Mouse (Mus musculus) embryonic facial prominence, embryonic 13.5 days (tissue): Measurements from ENCODE around the gene Atp6v1fnb. TPM values are rescaled to one million over a fixed set of nuclear protein-coding genes. Genes with fewer than 3 reads are reported as not detected.

Experiments used
- ATAC-seq: fragments of 200-750 bp; cut with Nextera tagmentation; 2 replicates; pipeline ENCODE4 v1.8.0; 2017; ENCODE audit warnings: low read depth; ENCODE audit not compliant: insufficient number of reproducible peaks, insufficient read depth, low FRiP score, low TSS enrichment
- H3K27ac ChIP-seq: fragments of 300-500 bp; sonication (generic); 2 replicates; pipeline ENCODE4 v1.5.1; 2015; ENCODE audit warnings: moderate library complexity, mild to moderate bottlenecking, inconsistent platforms
- H3K27me3 ChIP-seq: fragments of 300-500 bp; sonication (generic); 2 replicates; pipeline ENCODE4 v1.6.1; 2015; ENCODE audit warnings: mild to moderate bottlenecking, inconsistent platforms
- H3K36me3 ChIP-seq: fragments of 300-500 bp; sonication (generic); 2 replicates; pipeline ENCODE4 v1.6.1; 2015; ENCODE audit warnings: mild to moderate bottlenecking, inconsistent platforms
- H3K4me1 ChIP-seq: fragments of 300-500 bp; sonication (generic); 2 replicates; pipeline ENCODE4 v1.6.1; 2015; ENCODE audit warnings: inconsistent platforms
- H3K4me2 ChIP-seq: fragments of 300-500 bp; sonication (generic); 2 replicates; pipeline ENCODE4 v1.6.1; 2015; ENCODE audit warnings: moderate library complexity, mild to moderate bottlenecking, inconsistent platforms
- H3K4me3 ChIP-seq: fragments of 300-500 bp; sonication (generic); 2 replicates; pipeline ENCODE4 v1.5.1; 2015; ENCODE audit warnings: mild to moderate bottlenecking, inconsistent platforms
- H3K9ac ChIP-seq: fragments of 300-500 bp; sonication (generic); 2 replicates; pipeline ENCODE4 v1.6.1; 2015; ENCODE audit warnings: mild to moderate bottlenecking, inconsistent platforms
- H3K9me3 ChIP-seq: fragments of 300-500 bp; sonication (generic); 2 replicates; pipeline ENCODE4 v1.6.1; 2016; ENCODE audit warnings: inconsistent platforms
- WGBS: fragments of 180-500 bp; shearing (Covaris S2); methylation state at CpG from one replicate; pipeline ENCODE4 v1.1.7; 2015; ENCODE audit warnings: mixed read lengths; 5-methylcytosine and 5-hydroxymethylcytosine counted together
- polyA plus RNA-seq: library from polyadenylated mRNA; unstranded; fragments of >200 nt; fragmentation: Nextera tagmentation; extraction: Ambion mirVana; gene quantifications from 2 replicates; pipeline ENCODE4 v1.2.1, GENCODE M21; 2015

Atp6v1fnb gene
- polyA plus RNA-seq, 1 experiment from 2014 or later: 0.32 TPM

DNA sequence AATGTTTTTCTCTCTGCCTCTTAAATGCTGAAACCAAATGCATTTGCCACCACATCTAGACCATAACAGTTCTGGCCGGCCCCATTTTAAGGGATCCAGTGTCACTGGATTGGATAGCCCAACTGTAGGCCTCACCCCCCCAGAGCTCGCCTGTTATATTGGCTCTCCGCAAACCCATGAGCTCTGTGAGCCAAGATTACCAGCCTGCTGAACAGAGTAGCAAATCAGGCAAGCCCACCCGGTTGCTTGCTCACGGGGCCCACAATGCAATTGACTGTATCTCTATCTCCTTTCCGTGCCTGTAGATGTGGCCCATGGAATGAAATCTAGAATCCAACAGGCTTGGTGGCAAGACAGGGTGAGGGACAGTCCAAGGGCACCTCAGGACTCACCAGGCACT, 29.6 kb downstream of the Atp6v1fnb start:
- peaks cover 29% of the 10 kb centered on the region for H3K27me3 ChIP-seq
- ATAC-seq: no peak
- peaks cover 7% of the 10 kb centered on the region for H3K4me1 ChIP-seq
- no peak overlapping the region for H3K4me3 ChIP-seq
- peaks cover 65% of the 10 kb centered on the region for H3K36me3 ChIP-seq
- no peaks in the 10 kb centered on the region for H3K9me3 ChIP-seq
- H3K27ac ChIP-seq: no peak overlapping the region
- H3K4me2 ChIP-seq: no peak overlapping the region
- H3K9ac ChIP-seq: no peak overlapping the region
- WGBS: 92% methylated on average over 6 of the region's 6 CpGs

DNA sequence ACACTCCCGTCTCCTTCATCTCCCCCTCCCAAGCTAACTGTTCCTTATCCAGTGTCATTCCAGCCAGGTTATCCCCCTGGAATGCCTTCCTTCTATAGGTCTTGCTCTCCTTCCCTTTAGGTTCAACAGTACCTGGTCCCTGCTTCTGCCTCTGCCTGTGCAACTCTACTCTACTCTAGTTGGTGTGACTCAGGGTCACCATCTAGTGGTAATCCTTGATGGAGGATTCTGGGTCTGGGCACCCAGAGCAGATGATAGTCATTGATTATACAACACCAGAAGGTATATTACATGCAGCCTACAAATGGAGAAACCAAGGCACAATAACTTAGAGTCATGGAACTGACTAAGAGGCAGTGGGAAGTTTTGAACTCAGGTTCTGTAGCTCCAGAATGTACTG, 30.4 kb downstream of the Atp6v1fnb start:
- peaks cover 21% of the 10 kb centered on the region for H3K27me3 ChIP-seq
- ATAC-seq: no peak
- no peaks in the 10 kb centered on the region for H3K9me3 ChIP-seq
- no peak overlapping the region for H3K4me2 ChIP-seq
- 90% methylated on average over 1 of the region's 1 CpGs for WGBS
- no peak overlapping the region for H3K9ac ChIP-seq
- peaks cover 58% of the 10 kb centered on the region for H3K36me3 ChIP-seq
- H3K27ac ChIP-seq: no peak overlapping the region
- peaks cover 14% of the 10 kb centered on the region for H3K4me1 ChIP-seq
- H3K4me3 ChIP-seq: no peak overlapping the region

DNA sequence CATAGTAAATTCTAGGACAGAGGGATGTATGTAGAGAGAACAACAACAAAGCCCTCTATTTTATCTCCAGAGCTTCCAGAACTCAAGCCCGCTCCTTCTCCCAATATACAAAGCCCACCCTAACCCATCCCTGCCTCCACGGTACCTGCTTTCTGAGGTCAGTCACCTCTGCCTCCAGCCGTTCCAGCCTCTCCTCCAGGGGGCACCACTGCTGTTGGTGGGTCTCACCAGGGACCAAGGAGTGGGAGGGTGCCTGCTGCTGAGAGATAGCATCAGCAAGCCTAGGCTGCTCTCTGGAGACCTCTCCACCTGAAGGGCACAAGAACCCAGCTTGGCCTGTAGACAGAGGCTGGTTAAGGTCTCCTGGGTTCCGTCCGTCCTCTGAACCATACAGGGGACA, 34.3 kb downstream of the Atp6v1fnb start:
- H3K9me3 ChIP-seq: no peaks in the 10 kb centered on the region
- H3K27ac ChIP-seq: no peak overlapping the region
- no peak for ATAC-seq
- H3K4me2 ChIP-seq: peak overlapping the region; percentile 70; the same call in 1 of the 2 replicates
- 0 out of 2 replicates have a peak, but pooled peaks cover 3% of the 10 kb centered on the region for H3K27me3 ChIP-seq
- 85% methylated on average over 5 of the region's 5 CpGs for WGBS
- no peak overlapping the region for H3K4me3 ChIP-seq
- peaks cover 46% of the 10 kb centered on the region for H3K4me1 ChIP-seq
- no peak overlapping the region for H3K9ac ChIP-seq
- peaks cover 28% of the 10 kb centered on the region for H3K36me3 ChIP-seq

DNA sequence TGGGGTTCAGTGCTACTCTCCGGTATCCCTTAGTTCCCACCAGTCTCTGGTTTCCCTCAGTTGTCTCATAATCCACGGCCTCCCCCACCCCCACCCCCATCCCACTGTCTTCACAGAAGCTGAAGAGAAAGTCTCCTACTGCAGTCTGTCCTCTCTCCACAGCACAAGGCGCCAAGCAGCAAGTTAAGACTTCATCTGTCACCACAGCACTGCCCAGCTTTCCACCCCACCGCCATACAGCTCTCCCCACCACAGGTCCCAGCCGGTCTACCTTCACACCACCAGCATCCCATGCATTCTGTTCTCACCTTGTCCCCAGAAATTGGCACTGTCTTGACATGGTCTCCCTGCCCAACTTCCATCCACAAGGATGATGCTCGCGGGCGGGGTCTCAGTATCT, 35.6 kb downstream of the Atp6v1fnb start:
- WGBS: 12% methylated on average over 8 of the region's 8 CpGs
- Histone ChIP-seq H3K36me3 (peaks cover 21% of the 10 kb centered on the region; the same call in 1 of the 2 replicates), H3K4me1 (peaks cover 51% of the 10 kb centered on the region), H3K9me3 (no peaks in the 10 kb centered on the region), H3K27me3 (0 out of 2 replicates have a peak, but pooled peaks cover 3% of the 10 kb centered on the region), H3K9ac (peak overlapping the region; percentile 80), H3K27ac (no peak overlapping the region), H3K4me3 (peak overlapping the region; percentile 67), H3K4me2 (peak overlapping the region; percentile 70)
- no peak for ATAC-seq

DNA sequence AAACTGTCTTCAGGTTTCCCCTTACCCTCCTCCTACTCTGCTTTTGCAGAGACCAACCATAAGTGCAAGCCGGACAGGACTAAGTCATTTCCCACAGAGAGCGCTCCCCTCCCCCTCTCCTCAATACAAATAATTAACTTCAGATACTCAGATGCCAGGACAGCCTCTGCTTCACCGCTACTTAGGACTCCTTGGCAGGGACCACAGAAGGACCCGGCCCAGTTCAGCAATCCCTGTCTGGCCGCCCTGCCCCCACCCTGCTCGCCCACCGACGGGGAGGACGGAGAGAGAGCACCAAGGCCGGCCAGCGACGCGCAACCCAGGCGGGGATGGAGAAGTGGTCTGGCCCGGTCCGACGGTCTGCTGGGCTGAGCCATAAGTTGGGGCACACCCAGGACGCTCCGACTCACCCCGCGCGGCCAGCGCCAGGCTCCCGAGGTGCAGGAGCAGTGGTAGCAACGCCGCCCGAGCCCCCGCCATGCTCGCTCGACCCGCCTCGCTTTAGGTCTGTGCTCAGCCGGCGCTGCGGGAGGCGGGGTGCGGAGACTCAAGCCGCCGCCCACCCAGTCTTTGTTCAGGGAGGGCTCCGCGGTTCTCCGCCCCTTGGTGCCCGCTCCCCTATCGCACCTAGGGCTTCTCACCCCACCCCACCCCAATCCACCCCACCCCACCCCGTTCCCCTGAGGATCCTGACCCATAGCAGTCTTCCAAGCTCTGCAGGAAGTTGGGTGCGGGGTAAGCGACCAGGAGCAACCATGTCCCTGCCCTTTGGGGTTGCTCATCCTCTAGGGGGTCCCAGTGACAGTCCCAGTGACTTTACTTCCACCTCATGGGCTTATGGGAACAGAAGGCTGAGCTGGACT, 36.4 kb downstream of the Atp6v1fnb start, which contains the start of gene Kcp:
TSS of gene Kcp (minus strand) at position 506 of the 863 bp plus-strand sequence.
- peak; percentile 35; the same call in 1 of the 2 replicates for ATAC-seq
- H3K9me3 ChIP-seq: no peaks in the 10 kb centered on the region
- H3K36me3 ChIP-seq: peaks cover 16% of the 10 kb centered on the region; the same call in 1 of the 2 replicates
- H3K27me3 ChIP-seq: 0 out of 2 replicates have a peak, but pooled peaks cover 3% of the 10 kb centered on the region
- under 1% methylated on average over 45 of the region's 47 CpGs for WGBS
- peak within 1 kb of the TSS; percentile 55; the same call in 1 of the 2 replicates for H3K27ac ChIP-seq
- peak within 1 kb of the TSS; percentile 67 for H3K4me3 ChIP-seq
- peak within 1 kb of the TSS; percentile 70 for H3K4me2 ChIP-seq
- H3K4me1 ChIP-seq: peaks cover 51% of the 10 kb centered on the region
- H3K9ac ChIP-seq: peak within 1 kb of the TSS; percentile 80

DNA sequence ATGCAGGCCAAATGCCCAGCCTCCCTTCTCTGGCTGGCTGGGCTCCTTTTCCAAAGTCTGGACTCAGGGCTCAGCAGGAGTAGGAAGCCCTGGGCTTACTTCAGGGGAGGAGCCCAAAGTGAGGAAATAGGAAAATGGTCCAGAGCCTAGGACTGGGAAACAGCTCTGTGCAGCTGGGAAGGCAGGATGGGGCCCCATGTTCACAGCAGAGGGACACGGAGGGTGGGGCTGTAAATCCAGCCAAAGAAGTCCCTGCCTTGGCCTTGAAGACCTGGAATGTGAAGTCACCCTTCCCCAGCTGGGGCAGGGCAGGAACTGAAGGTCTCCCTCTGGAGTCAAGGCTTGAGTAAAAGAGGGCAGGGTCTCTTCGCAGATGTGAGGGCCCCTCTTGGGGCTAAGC, 37.8 kb downstream of the Atp6v1fnb start:
- H3K27me3 ChIP-seq: 0 out of 2 replicates have a peak, but pooled peaks cover 3% of the 10 kb centered on the region
- no peaks in the 10 kb centered on the region for H3K9me3 ChIP-seq
- H3K36me3 ChIP-seq: peaks cover 7% of the 10 kb centered on the region; the same call in 1 of the 2 replicates
- ATAC-seq: no peak
- WGBS: 27% methylated on average over 2 of the region's 2 CpGs
- peaks cover 61% of the 10 kb centered on the region for H3K4me1 ChIP-seq
- H3K4me3 ChIP-seq: no peak overlapping the region
- H3K4me2 ChIP-seq: no peak overlapping the region
- peak overlapping the region; percentile 55 for H3K27ac ChIP-seq
- no peak overlapping the region for H3K9ac ChIP-seq

DNA sequence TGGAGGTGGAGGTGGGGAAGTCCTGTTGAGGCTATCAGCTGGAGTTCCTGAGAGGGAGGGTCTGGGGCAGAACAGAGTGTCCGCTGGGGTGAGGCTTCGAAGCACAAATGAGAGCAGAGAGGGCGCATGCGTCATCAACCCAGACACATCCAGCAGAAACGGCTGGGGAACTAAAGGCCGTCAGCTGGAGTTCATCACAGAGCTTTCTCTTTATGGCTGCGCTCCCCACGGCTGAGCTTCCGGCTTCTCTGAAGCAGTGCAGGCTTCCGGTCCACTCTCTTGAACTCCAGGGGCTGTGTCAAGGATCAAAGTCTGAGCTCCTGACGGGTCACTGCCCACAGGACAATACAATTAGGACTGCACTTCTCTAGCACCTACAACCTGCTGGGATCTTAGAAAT, 42.0 kb downstream of the Atp6v1fnb start:
- ATAC-seq: peak; percentile 48; the same call in 1 of the 2 replicates
- Histone ChIP-seq H3K36me3 (no peaks in the 10 kb centered on the region), H3K27me3 (no peaks in the 10 kb centered on the region), H3K4me2 (peak overlapping the region; percentile 49), H3K9me3 (no peaks in the 10 kb centered on the region), H3K4me3 (peak overlapping the region; percentile 18; the same call in 1 of the 2 replicates), H3K9ac (0 out of 2 replicates have a peak overlapping the region, but pooled peaks have one; percentile 49), H3K27ac (peak overlapping the region; percentile 80), H3K4me1 (peaks cover 39% of the 10 kb centered on the region)
- WGBS: under 1% methylated on average over 11 of the region's 11 CpGs

DNA sequence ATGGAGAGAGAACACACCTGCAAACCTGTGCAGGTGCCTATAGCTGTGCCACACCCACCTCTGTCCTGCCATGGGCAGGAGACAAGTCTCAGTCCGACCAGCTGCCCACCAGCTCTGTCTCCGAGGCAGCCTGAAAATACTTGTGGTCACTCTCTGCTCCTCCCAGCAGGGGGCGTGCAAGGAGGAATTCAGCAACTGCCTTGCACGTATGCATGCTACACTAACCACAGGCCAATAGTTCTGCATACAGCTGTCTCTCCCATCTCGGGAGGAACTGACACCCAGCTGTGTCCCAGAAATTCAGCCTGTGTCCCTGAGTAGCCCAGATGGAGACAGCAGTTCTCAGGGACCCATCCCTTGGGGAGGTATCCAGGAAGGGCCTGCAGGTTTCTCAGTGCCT, 45.9 kb downstream of the Atp6v1fnb start:
- 11% methylated on average over 5 of the region's 5 CpGs for WGBS
- ATAC-seq: no peak
- no peaks in the 10 kb centered on the region for H3K27me3 ChIP-seq
- H3K36me3 ChIP-seq: no peaks in the 10 kb centered on the region
- H3K9me3 ChIP-seq: 0 out of 2 replicates have a peak, but pooled peaks cover 4% of the 10 kb centered on the region
- H3K27ac ChIP-seq: no peak overlapping the region
- H3K4me2 ChIP-seq: no peak overlapping the region
- no peak overlapping the region for H3K4me3 ChIP-seq
- peaks cover 14% of the 10 kb centered on the region for H3K4me1 ChIP-seq
- no peak overlapping the region for H3K9ac ChIP-seq

DNA sequence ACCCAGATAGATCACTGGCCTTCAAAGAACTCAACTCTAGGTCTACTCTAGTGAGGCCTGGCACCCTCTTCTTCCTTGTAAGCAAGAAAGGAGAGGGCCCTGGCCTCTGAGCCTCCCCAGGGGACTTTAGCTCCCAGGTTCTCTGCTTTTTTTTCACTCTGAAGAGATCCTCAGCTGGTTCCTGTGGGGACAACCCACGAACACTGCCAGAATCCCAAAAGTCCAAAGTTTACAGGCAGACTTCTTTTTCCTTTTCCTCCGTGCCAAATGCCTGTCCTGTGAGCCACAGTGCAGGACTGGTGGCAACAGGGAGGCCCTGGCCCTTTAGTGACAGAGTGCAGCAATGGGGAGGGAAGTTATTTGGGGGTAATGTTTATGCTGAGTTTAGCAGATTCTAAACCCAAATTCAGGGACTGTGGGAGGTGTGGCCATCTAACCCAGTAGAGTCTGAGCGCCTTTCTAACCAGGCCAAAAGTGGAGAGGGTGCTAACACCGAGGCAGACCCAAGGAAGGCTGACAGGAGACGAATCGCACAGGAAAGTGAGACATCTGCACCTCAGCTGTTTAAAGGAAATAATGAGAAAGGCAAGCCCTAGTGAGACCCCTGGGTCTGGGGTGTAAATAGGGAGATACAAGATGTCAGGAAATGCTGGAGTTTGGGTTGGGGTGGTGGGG, 51.5 kb downstream of the Atp6v1fnb start:
- WGBS: 74% methylated on average over 6 of the region's 6 CpGs
- Histone ChIP-seq H3K36me3 (no peaks in the 10 kb centered on the region), H3K9ac (no peak overlapping the region), H3K4me3 (no peak overlapping the region), H3K4me1 (peaks cover 19% of the 10 kb centered on the region), H3K27ac (no peak overlapping the region), H3K27me3 (peaks cover 19% of the 10 kb centered on the region), H3K4me2 (no peak overlapping the region), H3K9me3 (0 out of 2 replicates have a peak, but pooled peaks cover 4% of the 10 kb centered on the region)
- ATAC-seq: no peak
